8 mouse cellular contexts compared by ENCODE assay signal in the genomic region with DNA sequence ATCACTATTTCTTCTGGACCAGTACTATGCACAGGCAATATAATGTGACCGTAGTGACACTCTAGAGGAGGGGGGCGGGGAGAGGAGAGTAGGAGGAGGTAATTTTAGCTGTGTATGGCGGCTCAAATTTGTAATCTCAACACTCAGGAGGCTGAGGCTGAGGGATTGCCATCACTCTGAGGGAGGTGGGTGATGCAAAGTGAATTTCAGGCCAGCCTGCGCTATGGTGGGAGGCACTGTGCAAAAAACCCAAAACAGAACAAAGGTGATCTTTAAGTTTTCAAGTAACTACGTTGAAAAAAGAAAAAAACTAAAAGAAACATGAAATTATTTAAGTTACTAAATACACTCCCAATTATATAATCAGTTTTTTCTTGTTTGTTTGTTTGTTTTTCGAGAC. TPM values are rescaled to one million over a fixed set of nuclear protein-coding genes. Genes with fewer than 3 reads are reported as not detected.
DNase-seq lines count a peak whose midpoint lies in the region; ATAC-seq lines count a peak whose summit lies in the region.

No protein-coding gene starts in this region.

- WGBS in limb, embryonic 10.5 days, result 67% methylated on average over 6 of the region's 6 CpGs
- 69% methylated on average over 6 of the region's 6 CpGs for WGBS in stomach, embryonic 14.5 days

- H3K27me3 ChIP-seq in megakaryocyte, embryonic 14.5 days (replicated peaks), result peaks cover 27% of the 10 kb centered on the region
- H3K27me3 ChIP-seq in limb, embryonic 10.5 days (ENCODE audit: low read depth, poor library complexity, severe bottlenecking), result no peaks in the 10 kb centered on the region
- H3K27me3 ChIP-seq in stomach, embryonic 14.5 days (ENCODE audit: control insufficient read depth, insufficient read depth, low read length), result no peaks in the 10 kb centered on the region

- H3K9me3 ChIP-seq in megakaryocyte, embryonic 14.5 days, result no peaks in the 10 kb centered on the region
- H3K9me3 ChIP-seq in limb, embryonic 10.5 days (replicated peaks), result no peaks in the 10 kb centered on the region
- H3K9me3 ChIP-seq in stomach, embryonic 14.5 days (ENCODE audit: control insufficient read depth, low read depth, low read length), result no peaks in the 10 kb centered on the region

- DNase-seq in CD4-positive, CD25-positive, alpha-beta regulatory T cell, adult 2 months (ENCODE audit: low read depth, low spot score), result peak; percentile 20
- DNase-seq in limb, embryonic 10.5 days (ENCODE audit: low spot score), result no peak
- no peak for DNase-seq in kidney, adult 11 months
- DNase-seq in kidney, adult 8-10 months, result no peak

- H3K4me2 ChIP-seq in stomach, embryonic 14.5 days (replicated peaks; ENCODE audit: low read depth, low read length), result peak overlapping the region; percentile 28

- H3K4me3 ChIP-seq in megakaryocyte, embryonic 14.5 days (replicated peaks), result peak overlapping the region; percentile 83
- peak overlapping the region; percentile 90 for H3K4me3 ChIP-seq in limb, embryonic 10.5 days
- peak overlapping the region; percentile 86 for H3K4me3 ChIP-seq in stomach, embryonic 14.5 days (ENCODE audit: low read depth, low read length)

- peak overlapping the region; percentile 92 for H3K27ac ChIP-seq in limb, embryonic 10.5 days
- H3K27ac ChIP-seq in stomach, embryonic 14.5 days (ENCODE audit: low read length), result peak overlapping the region; percentile 95

- peak overlapping the region; percentile 14; the same call in 1 of the 2 replicates for H3K9ac ChIP-seq in stomach, embryonic 14.5 days (replicated peaks; ENCODE audit: low read depth, low read length)

- peaks cover 16% of the 10 kb centered on the region for H3K4me1 ChIP-seq in megakaryocyte, embryonic 14.5 days
- peaks cover 16% of the 10 kb centered on the region for H3K4me1 ChIP-seq in limb, embryonic 10.5 days
- peaks cover 6% of the 10 kb centered on the region; the same call in 1 of the 2 replicates for H3K4me1 ChIP-seq in stomach, embryonic 14.5 days (ENCODE audit: control insufficient read depth, insufficient read depth, low read length)

- no peak for ATAC-seq in CD4-positive, CD25-positive, alpha-beta regulatory T cell, adult 4 months
- no peak for ATAC-seq in megakaryocyte, adult 5-6 weeks (ENCODE audit: poor library complexity, severe bottlenecking)
- no peak for ATAC-seq in stomach, embryonic 14.5 days (ENCODE audit: insufficient number of reproducible peaks, insufficient read depth, low FRiP score, low read depth)

- no peaks in the 10 kb centered on the region for H3K36me3 ChIP-seq in megakaryocyte, embryonic 14.5 days (replicated peaks; ENCODE audit: low read length)
- H3K36me3 ChIP-seq in limb, embryonic 10.5 days, result no peaks in the 10 kb centered on the region
- H3K36me3 ChIP-seq in stomach, embryonic 14.5 days (ENCODE audit: control insufficient read depth, insufficient read depth, low read length), result no peaks in the 10 kb centered on the region

RNA-seq across cellular contexts. Expression of a gene that starts 0.5 kb away (rescaled TPM):
- polyA plus RNA-seq in CD4-positive, CD25-positive, alpha-beta regulatory T cell, adult 4 months (2017; shearing (Covaris generic)), result 10 to 100 TPM; 36.8 to 41.0 TPM
- polyA plus RNA-seq in megakaryocyte, embryonic 14.5 days (2012; ENCODE audit: insufficient read depth, low replicate concordance), result 13.9 and 22.7 TPM in 2 replicates
- 74.3 and 82.8 TPM in 2 replicates for total RNA-seq in megakaryocyte, adult 5-6 weeks (2015)
- total RNA-seq in megakaryocyte, adult 5-6 weeks (2017), result 50.0 and 55.3 TPM in 2 replicates
- 37.3 and 43.9 TPM in 2 replicates for polyA plus RNA-seq in limb, embryonic 10.5 days (2016; fragmentation: Nextera tagmentation; extraction: Ambion mirVana)
- polyA plus RNA-seq in stomach, embryonic 14.5 days (2014; fragmentation: Nextera tagmentation; extraction: Ambion mirVana), result 62.0 and 65.2 TPM in 2 replicates

RNA-seq across cellular contexts. Expression of a gene that starts 55.4 kb away (rescaled TPM):
- 1 to 10 TPM; 7.0 to 7.4 TPM for polyA plus RNA-seq in CD4-positive, CD25-positive, alpha-beta regulatory T cell, adult 4 months (2017; shearing (Covaris generic))
- 13.7 and 15.0 TPM in 2 replicates for polyA plus RNA-seq in megakaryocyte, embryonic 14.5 days (2012; ENCODE audit: insufficient read depth, low replicate concordance)
- 12.7 and 13.5 TPM in 2 replicates for total RNA-seq in megakaryocyte, adult 5-6 weeks (2015)
- 17.3 and 21.2 TPM in 2 replicates for total RNA-seq in megakaryocyte, adult 5-6 weeks (2017)
- 54.4 and 55.6 TPM in 2 replicates for polyA plus RNA-seq in limb, embryonic 10.5 days (2016; fragmentation: Nextera tagmentation; extraction: Ambion mirVana)
- polyA plus RNA-seq in stomach, embryonic 14.5 days (2014; fragmentation: Nextera tagmentation; extraction: Ambion mirVana), result 25.2 and 29.8 TPM in 2 replicates
